Mouse (Mus musculus): ENCODE results near the gene Xlr5a.
"Not testable (repeated sequence)": the region's sequence is repeated elsewhere in the genome, so short reads cannot be mapped to it uniquely, and the experiment has no call there.

The Xlr5a gene

GRCm38 (mm10) chrX:73292876-73293275 lies at the start of gene Xlr5a, which contains the start of gene Xlr5c:
TSS of gene Xlr5a (minus strand) at chrX:73292976.
TSS of gene Xlr5c (minus strand) at chrX:73292976.
- DNase-seq, result not testable (repeated sequence)

DNA sequence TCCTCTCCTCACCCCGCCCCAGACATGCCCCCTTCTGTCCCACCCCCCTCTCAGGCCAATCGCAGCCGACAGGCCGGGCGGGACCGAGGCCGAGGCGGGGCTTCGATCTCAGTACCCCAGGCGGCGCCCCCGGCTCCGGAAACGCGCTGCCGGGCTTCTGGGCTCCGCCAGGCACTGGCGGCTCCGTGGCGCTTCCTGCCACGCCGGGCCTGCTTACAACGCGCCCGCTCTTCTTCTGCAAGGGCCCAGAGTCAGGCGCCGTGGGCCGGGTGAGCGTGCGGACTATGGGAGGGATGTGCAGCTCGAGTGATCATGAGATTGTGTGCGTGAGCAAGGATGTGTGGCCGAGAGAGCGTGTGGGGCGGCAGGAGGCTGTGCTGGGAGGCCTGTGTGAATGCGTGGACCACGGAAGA lies 49.7 kb upstream of the Xlr5a start, which contains the start of gene Zfp275:
Gene Zfp275 (plus strand): TSS at position 139 of the 413 bp plus-strand sequence.
- peak; percentile 80 for DNase-seq

DNA sequence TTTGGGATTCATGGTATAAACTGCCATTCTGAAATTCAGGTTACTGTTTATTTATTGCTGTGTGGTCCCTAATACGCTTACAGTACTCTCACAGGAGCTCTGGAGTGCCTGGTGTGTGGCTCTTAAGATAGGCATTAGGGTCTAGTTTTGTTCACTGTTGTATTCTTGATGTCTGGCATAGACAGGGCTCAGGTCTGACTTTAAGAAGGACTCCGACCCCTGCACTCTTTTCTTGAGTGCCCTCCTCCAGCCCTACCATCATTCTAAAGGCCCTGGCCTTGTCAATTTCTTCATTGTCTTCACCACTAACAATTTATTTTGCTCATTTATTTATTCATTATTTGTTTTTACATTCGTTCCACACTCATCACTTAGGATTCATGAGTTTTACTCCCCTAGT lies 49.3 kb upstream of the Xlr5a start:
- DNase-seq, result no peak

- no peak for DNase-seq
These were observed 48.7 kb upstream of the Xlr5a start for GRCm38 (mm10) chrX:73341473-73341872.

GRCm38 (mm10) chrX:73336740-73337139 lies 44.0 kb upstream of the Xlr5a start, which contains the start of gene Gm45015:
TSS of gene Gm45015 (minus strand) at chrX:73336840.
- no peak for DNase-seq

GRCm38 (mm10) chrX:73333548-73333947 lies 40.8 kb upstream of the Xlr5a start:
- DNase-seq, result no peak

DNA sequence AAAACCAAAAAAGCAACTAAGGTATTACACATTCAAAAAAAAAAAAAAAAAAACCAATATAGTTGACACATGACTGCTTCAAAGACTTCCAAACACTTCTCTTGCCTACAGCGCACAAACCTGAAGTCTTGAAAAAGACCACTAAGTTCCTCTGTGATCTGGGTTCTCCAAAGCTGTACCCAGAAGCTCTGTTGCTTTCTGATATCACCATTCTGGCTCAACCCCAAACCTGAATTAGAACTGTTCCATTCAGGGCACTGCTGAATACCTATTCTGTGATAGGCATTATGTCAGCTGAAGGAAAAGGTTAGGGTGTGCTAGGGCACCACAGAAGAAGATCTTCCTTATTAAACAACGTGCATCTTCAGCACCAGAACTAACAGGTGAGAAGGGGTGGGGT lies 34.4 kb upstream of the Xlr5a start:
- no peak for DNase-seq

- DNase-seq, result no peak
These were observed 28.3 kb upstream of the Xlr5a start for GRCm38 (mm10) chrX:73321029-73321428.

DNA sequence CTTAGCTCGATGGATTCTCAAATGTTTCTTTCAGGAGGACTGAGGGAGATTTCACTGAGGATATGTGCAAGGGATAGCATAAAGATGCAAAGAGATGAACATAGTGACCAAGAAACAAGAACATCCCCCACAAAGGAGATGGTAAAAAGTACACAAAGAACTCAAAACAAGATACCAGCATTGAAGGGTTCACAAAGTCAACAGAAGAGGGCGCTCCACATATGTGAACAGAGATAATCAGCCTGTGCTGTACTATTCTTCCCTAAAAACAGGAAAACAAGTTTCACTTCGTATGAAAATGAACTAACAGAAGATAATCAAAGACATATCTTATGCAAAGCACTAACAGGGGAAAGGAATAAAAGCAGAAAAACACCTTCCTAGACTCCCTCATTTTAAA lies 19.7 kb upstream of the Xlr5a start:
- peak; percentile 9 for DNase-seq

DNA sequence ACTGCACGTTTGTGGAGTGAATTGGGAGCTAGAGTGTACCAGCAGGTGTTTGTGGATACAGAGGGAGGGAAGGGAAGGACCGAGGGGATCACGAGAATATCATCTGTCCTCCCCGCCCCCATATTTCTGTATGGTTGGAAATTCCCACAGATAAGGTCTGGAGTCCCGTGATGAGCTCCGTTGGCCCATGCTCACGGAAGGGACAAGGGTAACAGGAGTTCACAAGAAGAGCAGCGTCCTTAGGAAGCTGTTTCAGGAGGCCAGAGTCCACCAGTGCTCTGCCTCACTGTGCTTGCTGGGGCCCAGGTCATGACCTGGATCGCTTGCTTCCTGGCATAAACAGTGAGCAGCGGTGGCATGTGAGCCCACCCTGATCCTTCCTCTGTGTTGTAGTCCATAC lies 3.0 kb upstream of the Xlr5a start:
- not testable (repeated sequence) for DNase-seq

DNA sequence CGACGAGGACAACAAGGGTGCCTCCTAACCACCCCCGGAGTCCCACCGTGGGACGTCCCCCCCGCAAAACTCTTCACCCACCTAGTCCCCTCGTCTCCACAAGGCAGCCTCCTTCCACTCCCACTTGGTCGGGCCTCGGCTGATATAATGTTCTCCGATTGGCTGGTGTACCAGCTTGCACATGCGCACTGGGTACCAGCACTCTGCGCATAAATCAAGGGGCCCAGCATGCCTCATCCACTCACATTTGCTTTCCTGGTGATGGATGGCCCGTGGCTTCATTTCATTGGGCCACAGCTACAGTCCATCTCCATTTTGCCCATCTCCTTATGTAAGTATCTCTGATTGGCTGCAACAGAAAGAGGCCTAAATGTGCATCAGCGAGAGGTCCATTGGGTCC lies 27.5 kb downstream of the Xlr5a start, which contains the start of gene Xlr3c:
Gene Xlr3c (minus strand): TSS at position 121 of the 400 bp plus-strand sequence.
- not testable (repeated sequence) for DNase-seq

- DNase-seq, result not testable (repeated sequence)
These were observed 30.3 kb downstream of the Xlr5a start for GRCm38 (mm10) chrX:73262428-73262827.

DNA sequence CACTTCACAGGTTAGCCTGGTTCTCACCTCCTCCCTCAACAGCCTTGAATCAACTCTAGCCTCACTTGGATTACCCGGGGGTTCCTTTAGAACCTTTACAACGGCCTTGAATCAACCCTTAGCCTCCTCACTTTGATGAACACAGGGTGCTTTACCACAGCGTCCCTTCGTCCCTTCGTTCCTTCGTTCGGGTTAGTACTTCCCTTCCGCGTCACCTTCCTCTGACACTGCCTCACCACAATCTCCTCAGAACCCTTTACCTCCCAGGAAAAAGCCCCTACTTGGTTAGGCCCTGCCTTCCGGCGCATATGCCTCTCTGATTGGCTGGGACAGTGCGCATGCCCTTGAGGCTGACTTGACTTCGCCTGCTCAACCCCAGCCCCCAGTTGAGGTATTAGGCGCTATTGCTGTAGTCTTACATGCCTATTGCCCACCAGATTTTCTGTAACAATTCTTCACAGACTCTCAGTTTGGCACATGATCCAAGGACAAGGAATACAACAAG lies 49.9 kb downstream of the Xlr5a start, which contains the start of gene Xlr4c:
Gene Xlr4c (minus strand): TSS at position 310 of the 505 bp plus-strand sequence.
- DNase-seq, result not testable (repeated sequence)

DNA sequence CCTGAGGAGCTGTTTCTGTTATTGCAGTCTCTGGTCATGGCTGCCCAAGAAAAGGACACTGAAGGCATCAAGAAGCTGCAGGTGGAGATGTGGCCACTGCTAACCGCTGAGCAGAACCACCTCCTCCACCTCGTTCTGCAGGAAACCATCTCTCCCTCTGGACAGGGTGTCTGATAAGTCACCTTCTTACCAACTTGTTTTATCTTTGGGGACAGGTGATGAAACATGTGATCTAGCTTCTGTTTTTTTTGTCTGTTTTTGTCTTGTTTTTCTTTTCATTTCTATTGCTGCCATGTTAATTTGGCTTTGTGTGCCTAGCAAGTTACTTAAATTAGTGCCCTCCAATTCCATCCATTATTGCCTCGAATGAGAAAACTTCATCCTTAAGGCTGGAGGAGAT lies 63.5 kb downstream of the Xlr5a start:
- DNase-seq, result no peak

DNA sequence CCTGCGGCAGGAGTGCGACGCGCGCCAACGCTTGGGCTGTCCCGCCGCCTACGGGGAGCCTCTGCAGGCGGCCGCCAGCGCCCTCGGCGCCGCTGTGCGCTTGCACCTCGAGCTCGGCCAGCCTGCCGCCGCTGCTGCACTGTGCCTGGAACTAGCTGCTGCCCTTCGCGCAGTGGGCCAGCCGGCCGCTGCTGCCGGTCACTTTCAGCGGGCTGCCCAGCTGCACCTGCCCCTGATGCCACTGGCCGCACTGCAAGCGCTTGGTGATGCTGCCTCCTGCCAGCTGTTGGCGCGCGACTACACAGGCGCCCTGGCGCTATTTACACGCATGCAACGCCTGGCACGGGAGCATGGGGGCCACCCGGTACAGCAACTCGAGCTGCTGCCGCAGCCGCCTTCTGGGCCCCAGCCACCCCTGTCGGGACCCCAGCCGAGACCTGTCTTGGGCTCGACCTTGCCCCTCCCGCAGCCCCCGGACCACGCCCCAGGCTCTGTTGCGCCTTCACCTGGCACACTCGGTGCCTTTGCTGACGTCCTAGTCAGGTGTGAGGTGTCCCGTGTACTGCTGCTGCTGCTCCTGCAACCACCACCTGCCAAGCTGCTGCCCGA lies 64.1 kb downstream of the Xlr5a start:
- peak; percentile 77 for DNase-seq

DNA sequence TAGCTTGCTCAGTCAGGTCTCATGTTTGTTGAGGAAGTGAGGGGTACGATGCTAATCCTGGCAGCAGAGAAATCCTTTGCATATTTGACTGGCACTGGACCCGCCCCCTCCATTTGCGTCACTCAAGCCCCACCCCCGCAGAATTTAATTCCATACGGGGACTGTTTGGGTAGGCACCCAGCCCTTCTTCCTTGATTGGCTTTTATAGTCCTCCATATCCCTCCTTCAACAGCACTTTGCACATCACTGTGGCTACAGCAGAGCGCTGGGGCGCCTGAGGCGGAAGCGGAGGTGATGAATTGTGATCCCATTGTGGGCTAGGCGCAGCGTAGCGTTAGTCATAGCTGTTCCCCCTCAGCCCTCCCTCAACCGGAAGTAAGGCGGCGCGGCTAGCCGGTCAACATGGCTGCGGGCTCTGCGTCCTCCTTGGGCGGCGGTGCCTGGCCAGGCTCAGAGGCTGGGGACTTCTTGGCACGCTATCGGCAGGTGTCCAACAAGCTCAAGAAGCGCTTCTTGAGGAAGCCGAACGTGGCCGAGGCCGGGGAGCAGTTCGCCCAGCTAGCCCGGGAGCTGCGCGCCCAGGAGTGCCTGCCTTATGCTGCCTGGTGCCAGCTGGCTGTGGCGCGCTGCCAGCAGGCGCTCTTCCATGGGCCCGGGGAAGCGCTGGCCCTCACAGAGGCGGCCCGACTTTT lies 64.7 kb downstream of the Xlr5a start, which contains the start of gene F8a:
Gene F8a (plus strand): TSS at position 378 of the 692 bp plus-strand sequence.
- DNase-seq, result peak; percentile 86

GRCm38 (mm10) chrX:73225365-73225764 lies 67.4 kb downstream of the Xlr5a start:
- DNase-seq, result no peak

GRCm38 (mm10) chrX:73213819-73214564 lies 78.8 kb downstream of the Xlr5a start, which contains the start of gene Xlr4b:
TSS of gene Xlr4b (plus strand) at chrX:73214333.
- not testable (repeated sequence) for DNase-seq

- peak; percentile 54 for DNase-seq
These were observed 100.8 kb downstream of the Xlr5a start, which contains the start of gene Xlr3b for GRCm38 (mm10) chrX:73191934-73192333. TSS of gene Xlr3b (plus strand) at chrX:73192207.

DNA sequence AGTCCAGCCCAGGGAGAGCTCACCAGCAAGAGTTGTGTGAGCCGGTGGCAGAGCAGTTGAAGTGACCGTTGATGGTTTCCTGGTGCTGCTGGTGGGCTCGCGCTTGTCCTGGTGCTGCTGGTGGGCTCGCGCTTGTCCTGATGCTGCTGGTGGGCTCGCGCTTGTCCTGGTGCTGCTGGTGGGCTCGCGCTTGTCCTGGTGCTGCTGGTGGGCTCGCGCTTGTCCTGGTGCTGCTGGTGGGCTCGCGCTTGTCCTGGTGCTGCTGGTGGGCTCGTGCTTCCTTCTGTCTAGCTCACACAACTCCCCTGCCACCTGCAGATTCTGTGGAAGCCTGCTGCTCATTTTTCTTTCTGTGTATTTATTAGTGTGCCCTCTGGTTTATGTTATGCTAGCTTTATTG lies 115.9 kb downstream of the Xlr5a start, which contains the start of gene Spin2d:
Gene Spin2d (minus strand): TSS at position 101 of the 400 bp plus-strand sequence.
- not testable (repeated sequence) for DNase-seq

- not testable (repeated sequence) for DNase-seq
These were observed 143.4 kb downstream of the Xlr5a start, which contains the start of gene DXBay18 for GRCm38 (mm10) chrX:73149350-73149749. TSS of gene DXBay18 (minus strand) at chrX:73149450.

DNA sequence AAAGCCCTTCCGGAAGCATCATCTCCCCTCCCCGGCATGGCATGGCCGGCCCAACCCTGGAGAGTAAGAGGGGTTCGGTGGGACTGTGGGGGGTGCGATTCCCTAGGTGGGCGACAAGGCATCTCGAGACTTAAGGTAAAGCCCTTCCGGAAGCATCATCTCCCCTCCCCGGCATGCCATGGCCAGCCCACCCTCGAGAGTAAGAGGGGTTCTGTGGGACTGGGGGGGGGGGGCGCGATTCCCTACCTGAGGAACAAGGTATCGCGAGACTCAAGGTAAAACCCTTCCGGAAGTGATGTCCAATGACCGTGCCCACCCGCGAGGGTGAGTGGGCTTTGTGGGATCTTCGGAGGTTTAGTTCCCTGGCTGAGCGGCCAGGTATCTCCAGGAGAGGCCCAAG lies 144.3 kb downstream of the Xlr5a start, which contains the start of gene Xlr5b:
Gene Xlr5b (plus strand): TSS at position 301 of the 400 bp plus-strand sequence.
- DNase-seq, result not testable (repeated sequence)
